Mouse (Mus musculus) cerebellum, adult 11-12 months (tissue): ENCODE measurements around the gene Dhdh.
A peak's percentile ranks its signal among the peaks of the same experiment; 100 is the strongest.
"Not testable (repeated sequence)": the region's sequence is repeated elsewhere in the genome, so short reads cannot be mapped to it uniquely, and the experiment has no call there.

Experiments
- DNase-seq: peaks from one replicate; pipeline ENCODE4 v3.0.0; 2022

Dhdh gene

GRCm38 (mm10) chr7:45466283-45467089 lies 22.1 kb downstream of the Dhdh start, which contains the start of gene Bax:
TSS of gene Bax (minus strand) at chr7:45466898.
- peak; percentile 98 for DNase-seq

GRCm38 (mm10) chr7:45465549-45465948 lies 23.1 kb downstream of the Dhdh start:
- DNase-seq = peak; percentile 64

- no peak for DNase-seq
These were observed 23.5 kb downstream of the Dhdh start for GRCm38 (mm10) chr7:45465112-45465511.

- no peak for DNase-seq
These were observed 24.4 kb downstream of the Dhdh start for GRCm38 (mm10) chr7:45463987-45464778.

- DNase-seq = not testable (repeated sequence)
These were observed 25.7 kb downstream of the Dhdh start for GRCm38 (mm10) chr7:45462868-45463267.

- DNase-seq = no peak
These were observed 26.3 kb downstream of the Dhdh start for GRCm38 (mm10) chr7:45462325-45462724.

- no peak for DNase-seq
These were observed 26.8 kb downstream of the Dhdh start for GRCm38 (mm10) chr7:45461781-45462180.

GRCm38 (mm10) chr7:45461326-45461725 lies 27.3 kb downstream of the Dhdh start:
- no peak for DNase-seq

- DNase-seq = peak; percentile 61
These were observed 27.7 kb downstream of the Dhdh start for GRCm38 (mm10) chr7:45460860-45461314.

- DNase-seq = peak; percentile 43
These were observed 28.2 kb downstream of the Dhdh start for GRCm38 (mm10) chr7:45460377-45460776.

- peak; percentile 98 for DNase-seq
These were observed 29.0 kb downstream of the Dhdh start, which contains the start of gene Ftl1 for GRCm38 (mm10) chr7:45459564-45460140. TSS of gene Ftl1 (minus strand) at chr7:45459884.

GRCm38 (mm10) chr7:45458748-45459563 lies 29.6 kb downstream of the Dhdh start:
- DNase-seq = peak; percentile 80

GRCm38 (mm10) chr7:45457204-45458060 lies 31.2 kb downstream of the Dhdh start:
- DNase-seq = no peak

- no peak for DNase-seq
These were observed 31.8 kb downstream of the Dhdh start for GRCm38 (mm10) chr7:45456721-45457203.

GRCm38 (mm10) chr7:45455932-45456696 lies 32.5 kb downstream of the Dhdh start:
- no peak for DNase-seq

- peak; percentile 46 for DNase-seq
These were observed 33.6 kb downstream of the Dhdh start for GRCm38 (mm10) chr7:45454971-45455370.

- peak; percentile 80 for DNase-seq
These were observed 37.1 kb downstream of the Dhdh start for GRCm38 (mm10) chr7:45451344-45451982.

GRCm38 (mm10) chr7:45449974-45450373 lies 38.6 kb downstream of the Dhdh start:
- DNase-seq = no peak

- no peak for DNase-seq
These were observed 41.1 kb downstream of the Dhdh start for GRCm38 (mm10) chr7:45447325-45447990.
